Mouse (Mus musculus) layer of hippocampus, adult 9-10 months (tissue): ENCODE data around the gene Mff.

Experiments used
- DNase-seq: peaks from one replicate; pipeline ENCODE4 v3.0.0; 2022; ENCODE audit warnings: low spot score

The Mff gene

DNA sequence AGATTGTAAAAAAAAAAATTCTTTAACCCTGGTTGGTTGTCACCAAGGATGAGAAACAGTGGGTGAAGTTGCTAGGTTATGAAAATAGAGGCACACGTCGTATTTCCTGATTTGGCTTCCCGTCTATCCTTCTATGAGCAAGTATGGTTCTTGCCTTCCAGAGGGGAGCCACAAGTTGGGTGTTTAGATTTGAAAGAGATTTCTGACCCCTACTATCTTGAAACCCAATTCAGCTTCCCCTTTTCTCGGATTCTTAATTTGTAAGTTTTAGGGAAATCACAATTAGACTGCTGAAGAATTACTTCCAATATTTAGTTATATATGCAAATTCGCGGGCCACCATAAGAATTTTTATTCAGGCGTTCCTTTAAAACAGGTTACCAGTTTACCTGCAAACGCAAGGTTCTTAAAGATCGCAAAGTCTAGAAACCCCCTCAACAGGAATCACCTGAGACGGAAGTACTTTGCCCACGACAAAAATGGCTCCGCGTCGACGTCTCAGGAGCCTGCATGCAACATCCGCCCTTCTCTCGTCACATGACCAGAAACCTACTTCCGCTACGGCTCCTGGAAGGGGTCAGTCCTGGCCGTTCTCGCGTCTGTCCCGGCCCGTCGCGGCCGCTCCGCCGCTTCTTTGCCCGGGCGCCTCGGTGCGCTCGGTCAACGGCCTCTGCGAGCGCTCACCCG is at the start of gene Mff:
Gene Mff (plus strand): TSS at position 552 of the 687 bp plus-strand sequence.
- DNase-seq = peak; percentile 85

DNA sequence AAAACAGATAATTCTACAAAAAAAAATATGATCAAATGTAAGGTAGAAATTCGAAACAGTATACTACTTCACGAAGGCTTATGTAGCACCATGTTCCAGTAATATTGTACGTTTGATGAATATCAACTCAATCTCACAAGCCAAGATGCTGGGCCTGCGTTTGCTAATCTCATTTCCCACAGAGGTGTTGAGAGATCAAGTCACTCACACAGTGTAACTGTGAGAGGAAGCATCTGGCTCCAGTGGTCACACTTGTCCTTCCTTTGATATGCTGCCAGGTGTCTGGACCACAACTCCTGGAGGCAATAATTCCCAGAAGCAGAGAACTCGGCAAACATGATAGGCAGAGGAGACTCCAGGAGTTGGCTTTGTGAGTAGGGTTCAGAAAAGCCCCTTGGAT is 38.4 kb upstream of the Mff start:
- no peak for DNase-seq

DNA sequence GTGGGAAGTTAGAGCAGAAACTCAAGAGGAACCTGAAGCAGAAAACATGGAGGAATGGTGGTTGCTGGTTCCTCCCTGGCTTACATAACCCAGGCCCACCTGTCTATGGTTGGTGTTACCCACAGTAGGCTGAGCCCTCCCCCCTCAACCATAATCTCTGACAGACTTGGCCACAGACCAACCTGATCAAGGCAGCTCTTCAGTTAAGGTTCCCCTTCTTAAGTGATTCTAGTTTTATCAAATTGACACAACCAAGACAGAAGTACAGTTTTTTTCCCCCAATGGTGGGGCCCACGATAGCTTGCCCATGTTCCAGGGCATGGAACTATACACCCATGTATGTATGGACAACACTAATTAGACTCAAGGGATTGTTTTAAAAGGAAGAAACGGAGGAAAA is 37.8 kb upstream of the Mff start:
- no peak for DNase-seq

DNA sequence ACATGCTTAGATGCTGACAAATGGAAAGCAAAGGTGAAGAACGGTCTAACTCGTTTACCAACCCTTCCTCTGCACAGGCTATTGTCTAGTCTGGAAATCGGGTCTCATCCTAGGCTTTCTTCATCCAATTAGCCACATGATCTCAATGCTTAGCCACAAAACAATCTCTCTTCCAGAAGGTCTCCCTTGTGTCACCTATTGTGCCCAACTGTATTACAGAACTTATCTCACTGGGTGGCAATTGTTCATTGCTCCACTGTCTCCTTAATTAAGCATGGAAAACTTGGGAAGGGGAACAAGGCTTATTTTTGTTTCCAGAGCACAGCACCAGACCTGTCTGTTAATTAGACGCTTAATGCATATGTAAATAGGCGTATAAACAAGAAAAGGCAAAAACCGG is 36.8 kb upstream of the Mff start:
- no peak for DNase-seq

DNA sequence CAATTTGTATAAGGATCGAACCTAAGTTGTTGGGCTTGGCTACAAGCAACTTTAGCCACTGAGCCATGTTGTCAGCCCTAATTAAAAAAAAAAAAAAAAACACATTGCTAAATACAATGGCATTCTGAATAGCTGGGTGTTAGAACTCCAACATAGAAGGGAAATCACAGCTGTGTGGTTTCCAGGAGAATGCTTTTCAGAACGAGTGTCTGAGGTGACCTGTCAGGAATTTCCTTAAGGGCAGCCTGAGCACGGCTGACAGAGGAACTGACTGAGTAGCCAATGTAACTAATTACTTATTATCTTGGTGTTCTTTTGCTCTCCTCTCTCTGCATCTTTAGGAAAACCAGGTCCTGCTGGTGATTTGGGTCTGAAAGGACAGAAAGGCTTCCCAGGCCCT is 28.8 kb upstream of the Mff start:
- DNase-seq = no peak

DNA sequence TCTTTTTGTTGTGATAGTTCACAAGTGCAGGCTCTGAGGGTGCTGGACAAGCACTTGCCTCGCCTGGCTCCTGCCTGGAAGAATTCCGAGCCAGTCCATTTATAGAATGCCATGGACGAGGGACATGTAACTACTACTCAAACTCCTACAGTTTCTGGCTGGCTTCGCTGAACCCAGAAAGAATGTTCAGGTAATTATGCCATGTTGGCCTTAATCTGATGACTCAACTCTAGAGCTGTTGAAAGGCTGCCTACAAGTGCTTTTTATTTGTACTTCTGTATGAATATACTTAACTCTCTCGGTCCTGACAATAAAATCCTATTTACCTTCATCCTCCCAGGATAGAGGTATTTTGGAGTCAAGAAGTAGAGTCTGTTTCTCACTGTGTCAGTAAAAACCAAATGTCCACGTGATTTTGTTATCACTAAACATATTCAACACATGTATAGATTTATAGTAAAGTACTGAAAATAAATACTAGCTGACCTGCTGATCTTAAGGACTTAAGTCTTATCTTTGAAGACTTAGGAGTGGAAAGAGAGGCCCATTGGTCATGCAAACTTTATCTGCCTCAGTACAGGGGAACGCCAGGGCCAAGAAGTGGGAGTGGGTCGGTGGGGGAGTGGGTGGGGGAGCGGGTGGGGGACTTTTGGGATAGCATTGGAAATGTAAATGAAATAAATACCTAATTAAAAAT is 6.7 kb upstream of the Mff start:
- DNase-seq = no peak

DNA sequence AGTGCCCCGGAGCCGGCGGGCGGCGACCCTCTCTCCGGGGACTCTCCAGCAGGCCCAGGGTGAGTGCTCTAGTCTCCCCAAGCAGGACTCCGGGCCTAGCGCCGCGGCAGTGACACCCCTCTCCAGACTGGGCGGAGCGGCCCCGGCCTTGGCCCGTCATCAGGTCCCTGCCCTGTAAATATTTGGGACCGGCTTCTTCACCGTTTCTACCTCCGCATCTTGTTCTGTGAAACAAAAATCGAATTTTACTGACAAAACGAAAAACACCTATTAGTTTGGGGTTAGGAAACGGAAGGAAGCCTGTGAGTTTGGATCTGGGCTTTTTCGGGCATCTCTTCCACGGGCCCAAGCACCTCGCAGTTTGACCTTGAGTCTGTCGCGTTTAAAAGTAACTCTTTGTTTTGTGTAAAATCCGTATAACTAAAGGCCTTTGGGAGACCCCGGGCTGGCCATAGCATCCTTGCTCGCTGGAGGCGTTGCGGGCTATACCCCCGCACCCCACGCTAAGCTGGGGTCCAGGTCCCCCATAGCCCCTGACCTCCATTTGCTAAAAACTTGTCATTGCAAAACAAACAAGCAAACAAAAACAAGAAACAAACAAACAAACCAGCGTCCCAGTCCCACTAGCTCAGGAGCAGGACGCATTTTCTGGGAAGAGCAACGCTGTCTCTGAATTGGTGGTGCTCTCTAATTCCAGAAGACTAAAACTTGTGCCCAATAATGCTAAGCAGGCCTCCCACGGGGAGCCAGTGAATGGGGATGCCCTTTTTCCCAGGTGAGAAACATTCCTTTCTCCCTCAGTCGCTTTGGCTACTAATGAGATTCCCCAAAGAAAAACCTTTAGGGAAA is 560 bp downstream of the Mff start:
- DNase-seq = no peak

DNA sequence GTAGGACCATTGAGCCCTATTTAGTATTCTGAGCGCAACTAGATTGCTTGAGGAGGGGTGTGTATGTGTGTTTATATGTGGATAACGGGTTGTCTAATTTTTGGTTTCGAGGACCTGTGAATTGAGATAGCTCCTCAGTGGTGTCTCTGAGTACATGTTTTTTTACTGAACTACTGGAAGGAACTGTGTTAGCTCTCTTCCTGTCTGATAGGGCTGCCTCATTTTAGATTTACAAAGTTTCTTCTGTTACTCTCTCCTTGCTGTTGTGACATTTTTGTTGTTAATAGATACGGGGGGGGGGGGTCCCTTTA is 1.1 kb downstream of the Mff start:
- DNase-seq = no peak

DNA sequence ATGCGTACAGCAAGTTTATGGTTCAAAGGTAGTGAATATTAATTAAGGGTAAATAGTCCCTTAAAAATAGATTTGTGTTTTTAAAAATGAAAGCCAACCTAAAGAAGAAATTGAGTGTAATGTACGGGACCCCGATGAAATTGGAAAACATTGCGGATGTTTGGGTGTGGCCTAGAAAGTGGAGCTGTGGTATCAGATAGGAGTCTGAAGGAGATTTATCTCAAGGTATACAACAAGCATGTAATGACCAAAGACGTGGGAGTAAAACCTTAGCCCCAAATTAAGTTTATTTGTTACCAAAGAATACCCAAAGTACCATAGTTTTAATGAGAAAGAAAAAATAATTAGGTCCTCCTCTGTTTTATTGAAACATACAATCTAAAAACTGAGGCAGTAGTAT is 1.8 kb downstream of the Mff start:
- DNase-seq = no peak

DNA sequence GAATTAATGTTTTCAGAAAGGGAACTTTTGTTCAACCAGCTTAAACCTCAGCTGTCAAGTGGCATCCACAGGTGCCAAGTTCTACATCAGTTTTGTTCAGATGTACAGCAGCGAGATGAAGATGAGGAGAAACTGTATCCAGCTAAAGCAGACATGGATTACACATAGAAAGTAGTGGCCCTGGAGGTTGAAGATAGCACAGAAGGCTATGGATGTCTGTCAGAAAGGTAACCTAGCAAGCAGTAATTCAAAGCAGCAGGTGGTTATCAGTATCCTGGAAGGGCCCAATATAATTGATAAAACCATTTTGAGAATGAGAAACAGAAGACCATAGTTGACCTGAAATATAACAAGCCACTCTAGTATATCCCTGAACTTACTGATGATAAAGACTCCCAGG is 8.7 kb downstream of the Mff start:
- no peak for DNase-seq

DNA sequence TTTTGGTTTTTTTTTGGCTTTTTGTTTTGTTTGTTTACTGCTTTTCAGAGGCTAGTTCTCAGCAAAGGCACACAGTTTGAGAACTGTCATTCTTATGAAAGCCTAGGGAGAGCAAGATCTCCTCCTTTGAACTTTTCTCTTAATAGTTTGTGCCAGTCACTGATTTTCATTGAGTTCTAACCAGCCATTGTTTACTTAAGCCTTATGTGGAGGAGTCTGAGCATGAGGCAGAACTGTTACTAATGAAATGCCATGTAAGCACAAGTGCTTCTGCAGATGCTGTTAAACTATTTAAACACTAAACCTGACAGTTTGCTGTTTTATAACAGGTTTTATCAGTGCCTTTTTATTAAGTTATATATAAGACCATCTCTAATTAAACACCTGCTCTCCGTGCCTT is 13.4 kb downstream of the Mff start:
- no peak for DNase-seq

DNA sequence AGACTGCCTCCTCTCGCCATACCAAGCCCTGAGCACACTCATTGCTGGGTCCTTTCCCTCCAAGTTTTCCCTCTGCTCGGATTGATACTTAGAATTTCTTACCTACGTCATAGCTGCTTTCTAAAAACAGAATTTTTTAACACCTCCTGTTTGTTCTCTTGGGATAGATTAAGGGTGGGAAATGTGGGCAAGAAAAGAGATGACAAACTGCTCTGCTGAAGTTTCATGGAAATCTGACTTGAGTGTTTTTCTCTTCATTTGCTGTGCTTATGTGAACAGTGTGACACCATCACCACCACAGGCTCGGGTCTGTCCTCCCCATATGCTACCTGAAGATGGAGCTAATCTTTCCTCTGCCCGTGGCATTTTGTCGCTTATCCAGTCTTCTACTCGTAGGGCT is 16.8 kb downstream of the Mff start:
- no peak for DNase-seq

DNA sequence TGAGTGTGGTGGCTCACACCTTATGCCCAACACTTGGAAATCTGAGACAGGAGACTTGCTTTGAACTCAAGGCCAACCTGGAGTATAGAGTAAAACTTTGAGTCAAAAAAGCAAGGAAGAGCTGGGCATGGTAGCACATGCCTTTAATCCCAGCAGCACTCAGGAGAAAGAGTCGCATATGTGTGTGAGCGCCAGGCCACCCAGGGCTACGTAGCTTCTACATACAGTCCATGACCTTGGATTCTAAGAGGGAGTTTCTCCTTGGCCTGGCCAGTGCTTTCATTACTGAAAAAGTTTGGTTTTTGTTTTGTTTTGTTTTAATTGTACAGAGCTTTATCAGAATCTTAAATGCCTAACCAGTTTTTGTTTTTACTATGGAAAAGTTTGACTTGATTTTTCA is 19.3 kb downstream of the Mff start:
- no peak for DNase-seq

DNA sequence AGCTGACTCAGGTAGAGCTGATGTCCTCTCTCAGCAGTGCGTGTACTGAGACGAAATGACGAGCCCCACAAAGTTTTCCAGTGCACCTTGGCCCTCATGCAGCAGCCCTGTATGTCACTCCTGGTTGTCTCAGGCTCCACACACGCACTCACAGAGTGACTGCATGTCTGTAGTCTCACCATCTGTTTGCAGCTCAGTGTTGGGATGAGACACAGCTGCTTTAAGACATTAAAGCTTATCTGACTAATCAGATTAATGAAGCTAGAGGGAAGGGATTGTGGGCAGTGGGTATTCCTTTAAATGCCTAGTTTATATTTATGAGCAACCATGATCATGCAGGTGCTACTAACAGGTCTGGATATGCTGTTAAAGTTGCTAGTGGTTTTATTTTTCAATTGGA is 21.7 kb downstream of the Mff start:
- DNase-seq = no peak

DNA sequence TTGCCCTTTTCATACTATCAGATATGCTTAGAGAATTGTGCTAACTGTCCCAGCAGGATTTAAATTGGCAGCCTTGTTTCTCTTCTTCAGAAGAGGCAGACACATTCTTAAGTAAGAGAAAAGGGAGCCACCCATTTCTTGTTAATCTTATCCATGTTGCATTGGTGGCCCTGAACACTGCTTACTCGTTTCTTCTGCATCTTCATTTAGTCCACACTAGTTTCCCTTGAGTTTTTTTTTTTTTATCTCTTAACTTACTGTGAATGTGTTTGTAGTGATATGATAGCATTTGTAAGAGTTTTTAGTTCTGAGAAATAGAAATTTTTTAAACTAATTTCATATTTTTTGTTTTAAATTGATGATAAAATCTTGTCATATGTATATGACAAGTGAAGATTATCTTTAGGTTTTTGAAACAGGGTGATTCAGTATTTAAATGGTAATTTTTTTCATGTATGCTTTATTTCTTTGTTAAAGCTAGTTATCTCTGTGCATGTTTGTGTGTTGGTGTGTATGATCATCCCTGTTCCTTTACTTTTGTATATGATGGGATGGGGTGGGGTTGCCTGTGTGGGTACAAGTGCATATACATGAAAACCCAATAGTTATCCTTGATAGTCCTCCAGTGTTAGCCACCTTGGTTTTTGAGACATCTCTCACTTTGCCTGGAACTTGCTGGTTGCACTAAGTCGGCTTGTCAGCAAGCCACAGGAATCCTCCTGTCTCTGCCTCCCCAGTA is 23.2 kb downstream of the Mff start:
- no peak for DNase-seq

DNA sequence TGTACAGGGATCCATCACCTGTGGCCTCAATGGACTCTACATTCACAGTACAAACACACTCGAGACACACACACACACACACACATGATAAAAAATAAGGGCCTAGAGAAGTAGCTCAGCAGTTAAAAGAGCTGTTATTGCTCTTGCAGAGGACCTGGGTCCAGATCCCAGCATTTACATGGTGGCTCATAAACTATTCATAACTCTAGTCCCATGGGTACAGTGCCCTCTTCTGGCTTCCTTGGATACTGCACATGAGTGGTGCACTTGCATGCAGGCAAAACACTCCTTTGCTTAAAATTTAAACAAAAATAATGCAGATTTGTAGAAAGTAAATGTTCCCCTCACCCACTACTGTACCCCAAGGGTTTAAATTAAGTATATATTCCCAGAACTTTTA is 34.8 kb downstream of the Mff start:
- no peak for DNase-seq

DNA sequence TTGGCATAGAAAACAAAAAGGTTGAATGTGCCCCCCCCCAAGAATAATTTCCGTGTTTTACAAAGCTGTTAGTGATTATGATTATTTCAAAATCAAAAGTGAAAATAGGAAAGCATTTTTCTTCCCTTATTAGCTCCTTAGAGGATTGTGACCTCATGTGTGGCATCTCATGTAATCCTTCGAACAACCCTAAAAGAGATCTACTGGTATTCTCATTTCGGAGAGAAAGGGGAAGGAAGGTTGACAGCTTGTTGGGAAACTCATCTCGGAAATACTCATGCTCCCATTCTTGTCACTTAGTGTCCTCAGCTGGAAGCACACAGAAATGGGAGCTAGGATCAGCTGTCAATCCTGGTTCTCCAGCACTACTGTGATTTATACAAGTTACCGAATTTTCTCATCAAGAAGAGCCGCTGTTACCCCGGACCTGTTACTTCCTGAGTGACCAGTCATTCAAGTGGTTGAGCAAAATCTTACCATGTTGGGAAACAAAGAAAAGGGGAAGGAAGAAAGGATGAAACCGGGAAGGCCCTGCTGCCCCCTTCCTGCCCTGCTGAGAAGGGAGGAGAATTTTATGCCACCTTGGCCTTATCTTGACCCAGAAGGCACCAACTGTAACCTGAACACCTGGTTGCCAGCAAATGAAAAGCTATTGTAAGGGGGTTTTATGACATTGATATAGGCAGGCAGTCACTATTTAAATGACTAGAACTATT is 36.9 kb downstream of the Mff start:
- DNase-seq = no peak

DNA sequence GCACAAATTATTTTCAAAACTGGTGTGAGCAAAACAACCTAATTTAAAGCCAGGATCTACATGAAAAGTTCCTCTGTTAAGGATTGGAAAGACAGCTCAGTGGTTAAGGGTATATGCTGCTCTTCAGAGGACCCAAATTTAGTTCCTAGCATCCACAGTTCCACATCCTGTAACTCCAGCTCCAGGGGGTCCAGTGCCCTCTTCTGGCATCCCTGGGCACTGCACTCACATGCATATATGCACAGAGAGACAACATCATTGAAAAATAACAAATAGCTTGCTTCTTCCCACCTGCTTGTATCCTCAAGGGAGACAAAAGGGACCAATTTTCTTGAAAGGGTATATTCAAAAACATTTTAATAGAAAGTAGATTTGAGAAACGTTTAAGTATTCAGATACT is 37.6 kb downstream of the Mff start:
- DNase-seq = no peak

DNA sequence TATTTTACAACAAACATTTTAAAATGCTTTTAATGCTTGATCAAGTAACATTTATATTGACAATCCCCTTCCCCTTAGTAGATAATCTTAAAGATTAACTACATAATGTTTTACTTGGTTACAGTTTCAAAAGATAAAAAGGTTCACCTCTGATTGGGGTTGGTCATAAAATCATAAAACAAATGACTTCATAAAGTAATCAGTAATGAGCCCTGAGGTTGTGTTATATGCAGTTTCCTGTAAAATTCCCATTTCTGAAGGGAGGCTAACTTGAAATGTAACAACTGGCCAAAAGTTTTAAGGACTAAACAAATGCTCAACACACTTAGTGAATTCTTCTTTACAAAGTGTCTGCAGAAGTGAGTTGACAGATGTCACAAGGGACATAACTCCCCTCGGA is 41.5 kb downstream of the Mff start:
- DNase-seq = no peak

DNA sequence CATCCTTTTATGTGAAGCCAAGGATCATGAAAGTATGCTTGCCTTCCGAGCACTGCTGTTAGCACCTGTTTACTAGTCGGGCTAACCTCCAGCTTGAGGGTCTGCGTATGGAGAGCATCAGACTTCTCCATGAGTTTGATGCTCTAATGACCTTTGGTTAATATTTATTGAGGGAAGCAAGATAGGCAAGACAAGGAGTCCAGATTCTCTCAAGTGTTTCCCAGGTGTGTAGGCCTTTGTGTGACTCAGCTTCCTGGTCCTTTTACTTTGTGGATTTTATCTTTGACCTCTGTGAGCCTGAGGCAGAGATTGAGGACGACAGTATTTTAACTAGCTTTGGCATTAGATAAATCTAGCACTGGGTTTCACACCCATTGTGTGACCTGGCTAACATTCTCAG is 42.0 kb downstream of the Mff start:
- no peak for DNase-seq

DNA sequence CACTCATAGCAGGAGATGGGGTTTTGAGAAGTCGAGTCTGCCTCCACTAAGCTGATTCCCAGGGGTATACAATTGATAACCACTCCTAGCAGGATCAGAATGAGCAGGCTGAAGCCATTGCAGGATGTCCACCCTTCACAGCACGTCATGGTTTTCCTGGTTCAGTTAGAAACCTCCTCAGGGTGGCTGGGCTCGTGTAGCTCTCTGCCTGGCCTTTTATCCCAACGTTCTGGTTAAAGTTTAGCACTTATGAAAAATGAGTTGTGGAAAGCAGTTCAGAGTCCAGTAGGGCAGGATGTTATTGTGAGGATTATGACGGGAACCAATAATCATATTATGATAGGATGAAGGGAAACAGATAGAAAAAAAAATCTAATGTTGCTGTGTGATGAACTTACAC is 43.6 kb downstream of the Mff start, which contains the start of gene Tm4sf20:
Gene Tm4sf20 (minus strand): TSS at position 193 of the 400 bp plus-strand sequence.
- DNase-seq = no peak

DNA sequence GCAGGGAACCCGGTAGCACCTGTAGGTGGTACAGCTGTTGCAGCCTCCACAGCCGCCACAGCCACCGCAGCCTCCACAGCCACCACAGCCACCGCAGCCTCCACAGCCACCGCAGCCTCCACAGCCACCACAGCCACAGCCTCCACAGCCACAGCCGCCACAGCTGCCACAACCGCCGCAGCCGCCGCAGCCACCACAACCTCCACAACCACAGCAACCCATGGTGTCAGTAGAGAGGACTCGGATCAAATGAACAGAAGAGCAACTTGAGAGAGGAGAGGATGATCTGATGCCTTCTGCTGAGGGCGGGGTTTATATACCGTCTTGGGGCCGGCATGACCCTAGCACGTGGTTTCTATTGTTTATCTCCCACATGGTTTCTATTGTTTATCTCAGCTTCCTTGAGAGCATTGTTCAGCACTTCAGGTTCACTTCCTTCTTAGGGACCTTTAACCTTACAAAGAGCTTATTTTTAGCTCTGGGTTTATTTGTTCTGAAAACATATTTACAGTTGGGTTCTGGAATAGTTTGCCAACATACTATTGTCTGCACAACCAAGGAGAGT is 46.4 kb downstream of the Mff start, which contains the start of gene Gm47791:
Gene Gm47791 (minus strand): TSS at position 222 of the 565 bp plus-strand sequence.
- DNase-seq = no peak
